Mouse (Mus musculus): ENCODE measurements around the gene Rap1a. TPM values are rescaled to one million over a fixed set of nuclear protein-coding genes. Genes with fewer than 3 reads are reported as not detected.

The Rap1a gene
- total and polyA plus RNA-seq, 3 experiments: 17.7 to 121 (median 97.7) TPM

DNA sequence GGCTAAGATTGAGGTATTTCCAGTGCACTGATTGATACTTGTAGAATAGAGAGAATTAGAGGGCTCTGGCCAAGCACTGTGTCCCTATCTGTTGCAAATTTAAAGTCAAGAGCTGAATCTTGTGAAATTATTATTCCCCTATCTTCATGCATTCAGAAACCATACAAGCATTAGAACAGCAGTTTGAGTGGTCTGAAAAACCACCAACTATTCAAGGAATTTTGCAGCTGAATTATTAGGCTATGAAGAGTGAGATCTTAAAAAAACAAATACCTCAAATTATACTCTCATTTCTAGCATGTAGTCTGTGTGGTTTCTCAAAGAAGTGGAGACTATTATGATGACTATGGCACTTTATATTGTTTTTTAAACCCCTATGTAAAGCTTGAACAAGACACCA, 65.9 kb downstream of the Rap1a start:
- H3K9me3 ChIP-seq (replicated peaks): no peaks in the 10 kb centered on the region
- peaks cover 76% of the 10 kb centered on the region for H3K36me3 ChIP-seq (replicated peaks)
- H3K27me3 ChIP-seq (ENCODE audit: insufficient read depth, low read length): no peaks in the 10 kb centered on the region
- no peaks in the 10 kb centered on the region for H3K4me1 ChIP-seq (ENCODE audit: insufficient read depth, low read depth, low read length)
- H3K4me3 ChIP-seq (ENCODE audit: low read depth, low read length): no peak overlapping the region
- ATAC-seq (ENCODE audit: extremely low read depth, insufficient number of reproducible peaks, low FRiP score, poor library complexity, severe bottlenecking) (no peak), DNase-seq (ENCODE audit: low spot score) (no peak)
- TF ChIP-seq GATA2 (IDR thresholded peaks at IDR 0.05; ENCODE audit: borderline replicate concordance, low read depth, low read length) (no peak), GATA1 (IDR thresholded peaks at IDR 0.05; ENCODE audit: borderline replicate concordance, low read length) (no peak), POLR2AphosphoS5 (IDR thresholded peaks at IDR 0.05; ENCODE audit: insufficient replicate concordance, low read depth, low read length) (no peak), TAL1 (conservative IDR thresholded peaks at IDR 0.05; ENCODE audit: low read depth, low read length) (no peak), CTCF (IDR thresholded peaks at IDR 0.05; ENCODE audit: low read depth, low read length) (no peak)

DNA sequence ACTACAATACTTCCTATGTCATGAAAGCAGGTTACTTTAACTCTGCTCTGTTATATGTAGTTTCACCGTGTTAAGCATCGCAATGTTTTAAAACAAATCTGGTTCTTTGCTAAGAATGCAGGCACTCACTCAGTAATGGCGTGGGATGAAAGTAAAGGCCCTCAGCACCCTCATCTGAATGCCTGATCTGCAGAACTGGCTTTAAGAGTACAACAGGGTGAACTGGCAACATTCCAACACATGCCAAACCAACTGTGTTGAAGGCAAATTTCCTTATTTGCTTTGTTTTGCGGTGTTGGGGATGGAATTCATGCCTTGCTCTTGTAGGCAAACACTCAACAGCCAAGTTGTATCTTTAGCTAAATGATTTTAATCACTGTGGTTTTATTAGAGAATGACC, 67.6 kb downstream of the Rap1a start:
- ATAC-seq (ENCODE audit: extremely low read depth, insufficient number of reproducible peaks, low FRiP score, poor library complexity, severe bottlenecking) (no peak), DNase-seq (ENCODE audit: low spot score) (no peak)
- no peak for TF ChIP-seq POLR2AphosphoS5 (IDR thresholded peaks at IDR 0.05; ENCODE audit: insufficient replicate concordance, low read depth, low read length)
- TF ChIP-seq GATA2 (IDR thresholded peaks at IDR 0.05; ENCODE audit: borderline replicate concordance, low read depth, low read length): no peak
- TF ChIP-seq CTCF (IDR thresholded peaks at IDR 0.05; ENCODE audit: low read depth, low read length): no peak
- TF ChIP-seq TAL1 (conservative IDR thresholded peaks at IDR 0.05; ENCODE audit: low read depth, low read length): no peak
- TF ChIP-seq GATA1 (IDR thresholded peaks at IDR 0.05; ENCODE audit: borderline replicate concordance, low read length): no peak
- H3K27me3 ChIP-seq (ENCODE audit: insufficient read depth, low read length): no peaks in the 10 kb centered on the region
- H3K4me1 ChIP-seq (ENCODE audit: insufficient read depth, low read depth, low read length): no peaks in the 10 kb centered on the region
- H3K36me3 ChIP-seq (replicated peaks): peaks cover 81% of the 10 kb centered on the region
- H3K4me3 ChIP-seq (ENCODE audit: low read depth, low read length): no peak overlapping the region
- H3K9me3 ChIP-seq (replicated peaks): no peaks in the 10 kb centered on the region

DNA sequence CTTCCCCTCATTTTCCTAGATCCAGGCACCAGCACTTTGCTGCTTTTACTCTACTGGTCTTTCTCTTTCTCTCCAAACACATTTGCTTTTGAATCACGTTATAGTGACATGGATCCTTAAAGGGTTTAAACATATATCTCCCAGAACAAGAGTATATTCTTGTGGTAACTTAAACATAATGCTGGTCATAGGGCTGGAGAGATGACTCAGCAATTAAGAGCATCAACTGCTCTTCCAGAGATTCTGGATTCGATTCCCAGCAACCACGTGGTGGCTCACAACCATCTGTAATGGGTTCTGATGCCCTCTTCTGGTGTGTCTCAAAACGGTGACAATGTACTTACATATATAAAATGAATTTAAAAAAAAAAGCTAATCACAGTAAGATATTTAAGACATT, 68.8 kb downstream of the Rap1a start:
- peaks cover 76% of the 10 kb centered on the region for H3K36me3 ChIP-seq (replicated peaks)
- ATAC-seq (ENCODE audit: extremely low read depth, insufficient number of reproducible peaks, low FRiP score, poor library complexity, severe bottlenecking): no peak
- no peak for TF ChIP-seq TAL1 (conservative IDR thresholded peaks at IDR 0.05; ENCODE audit: low read depth, low read length)
- TF ChIP-seq GATA1 (IDR thresholded peaks at IDR 0.05; ENCODE audit: borderline replicate concordance, low read length): no peak
- no peak for TF ChIP-seq CTCF (IDR thresholded peaks at IDR 0.05; ENCODE audit: low read depth, low read length)
- no peak for TF ChIP-seq GATA2 (IDR thresholded peaks at IDR 0.05; ENCODE audit: borderline replicate concordance, low read depth, low read length)
- no peak for TF ChIP-seq POLR2AphosphoS5 (IDR thresholded peaks at IDR 0.05; ENCODE audit: insufficient replicate concordance, low read depth, low read length)

DNA sequence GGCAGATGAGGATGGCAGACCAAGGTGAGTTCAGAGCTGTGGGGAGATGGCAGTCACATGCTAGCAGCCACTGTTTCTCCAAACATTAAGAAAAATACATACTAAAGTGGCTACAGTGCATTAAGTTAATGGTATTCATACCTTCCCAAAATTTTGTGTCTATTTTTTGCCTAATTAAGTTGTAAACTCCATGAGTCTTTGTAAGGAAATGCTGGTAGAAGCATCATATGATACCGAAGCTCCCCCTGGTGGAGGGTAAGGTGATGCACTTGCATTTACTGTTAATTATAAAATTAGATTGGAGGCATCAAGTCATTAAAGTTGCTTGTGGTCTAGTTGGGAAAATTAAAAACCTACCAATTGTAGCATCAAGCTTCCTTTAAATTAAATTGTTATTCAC, 75.1 kb downstream of the Rap1a start:
- Histone ChIP-seq H3K4me3 (ENCODE audit: low read depth, low read length) (no peak overlapping the region), H3K4me1 (ENCODE audit: insufficient read depth, low read depth, low read length) (no peaks in the 10 kb centered on the region), H3K36me3 (replicated peaks) (peaks cover 74% of the 10 kb centered on the region), H3K27me3 (ENCODE audit: insufficient read depth, low read length) (no peaks in the 10 kb centered on the region), H3K9me3 (replicated peaks) (no peaks in the 10 kb centered on the region)
- ATAC-seq (ENCODE audit: extremely low read depth, insufficient number of reproducible peaks, low FRiP score, poor library complexity, severe bottlenecking) (no peak; the same call in 1 of the 2 replicates), DNase-seq (ENCODE audit: low spot score) (no peak)
- TF ChIP-seq CTCF (IDR thresholded peaks at IDR 0.05; ENCODE audit: low read depth, low read length) (peak; percentile 48; the same call in 1 of the 2 replicates), GATA2 (IDR thresholded peaks at IDR 0.05; ENCODE audit: borderline replicate concordance, low read depth, low read length) (no peak), GATA1 (IDR thresholded peaks at IDR 0.05; ENCODE audit: borderline replicate concordance, low read length) (no peak), TAL1 (conservative IDR thresholded peaks at IDR 0.05; ENCODE audit: low read depth, low read length) (no peak), POLR2AphosphoS5 (IDR thresholded peaks at IDR 0.05; ENCODE audit: insufficient replicate concordance, low read depth, low read length) (no peak)

More for the DNA sequence above, 68.8 kb downstream of the Rap1a start:
- Histone ChIP-seq H3K4me1 (ENCODE audit: insufficient read depth, low read depth, low read length) (no peaks in the 10 kb centered on the region), H3K27me3 (ENCODE audit: insufficient read depth, low read length) (no peaks in the 10 kb centered on the region), H3K9me3 (replicated peaks) (no peaks in the 10 kb centered on the region), H3K4me3 (ENCODE audit: low read depth, low read length) (no peak overlapping the region)
- no peak for DNase-seq (ENCODE audit: low spot score)

DNA sequence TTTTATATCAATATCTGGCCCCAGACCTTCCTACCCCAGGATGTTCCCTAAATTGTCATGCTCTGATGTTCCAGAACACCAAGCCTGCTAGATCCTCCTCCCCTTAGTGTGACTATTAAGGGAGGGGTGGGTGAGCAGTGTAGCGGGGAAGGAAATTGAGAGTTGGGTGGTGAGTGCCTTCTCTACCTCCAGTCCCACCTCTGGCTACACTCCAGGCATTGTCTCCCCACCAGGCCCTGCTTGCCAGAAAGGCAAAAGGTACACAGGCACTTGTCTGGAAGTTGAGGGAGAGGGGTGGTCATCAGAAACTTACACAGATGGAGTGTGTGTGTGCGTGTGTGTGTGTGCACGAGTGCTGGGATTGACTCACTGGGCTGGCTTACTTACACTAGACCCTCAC, 78.6 kb downstream of the Rap1a start:
- Histone ChIP-seq H3K9me3 (replicated peaks) (no peaks in the 10 kb centered on the region), H3K4me1 (ENCODE audit: insufficient read depth, low read depth, low read length) (peaks cover 8% of the 10 kb centered on the region), H3K4me3 (ENCODE audit: low read depth, low read length) (no peak overlapping the region), H3K27me3 (ENCODE audit: insufficient read depth, low read length) (no peaks in the 10 kb centered on the region), H3K36me3 (replicated peaks) (peaks cover 74% of the 10 kb centered on the region)
- DNase-seq (ENCODE audit: low spot score): no peak
- no peak for ATAC-seq (ENCODE audit: extremely low read depth, insufficient number of reproducible peaks, low FRiP score, poor library complexity, severe bottlenecking)
- no peak for TF ChIP-seq POLR2AphosphoS5 (IDR thresholded peaks at IDR 0.05; ENCODE audit: insufficient replicate concordance, low read depth, low read length)
- TF ChIP-seq TAL1 (conservative IDR thresholded peaks at IDR 0.05; ENCODE audit: low read depth, low read length): no peak
- no peak for TF ChIP-seq CTCF (IDR thresholded peaks at IDR 0.05; ENCODE audit: low read depth, low read length)
- TF ChIP-seq GATA1 (IDR thresholded peaks at IDR 0.05; ENCODE audit: borderline replicate concordance, low read length): no peak
- no peak for TF ChIP-seq GATA2 (IDR thresholded peaks at IDR 0.05; ENCODE audit: borderline replicate concordance, low read depth, low read length)

DNA sequence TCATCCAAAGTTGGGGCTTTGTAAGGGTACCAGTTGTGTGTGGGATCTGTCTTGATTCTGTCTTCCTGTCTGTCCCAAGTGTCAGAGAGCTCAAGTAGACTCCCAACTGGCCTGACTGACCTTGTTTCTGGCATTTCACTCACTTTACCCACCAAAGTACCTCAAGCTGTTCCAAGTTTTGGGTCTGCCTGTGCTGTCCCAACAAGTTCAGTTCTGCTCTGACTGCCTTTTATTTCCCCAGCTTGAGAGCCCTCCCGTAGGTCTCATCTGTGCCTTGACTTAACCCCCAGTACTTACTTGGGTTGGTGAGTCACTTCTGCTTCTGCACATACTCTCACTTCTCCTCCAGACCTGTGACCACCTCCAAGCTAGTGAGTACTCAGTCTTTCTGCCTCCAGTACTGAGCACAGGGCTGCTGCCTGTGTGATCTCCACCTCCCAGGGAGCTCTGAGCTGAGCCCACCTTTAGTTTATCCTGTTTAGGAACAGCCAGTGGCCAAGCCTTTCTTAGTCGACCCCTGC, 79.4 kb downstream of the Rap1a start:
- Histone ChIP-seq H3K36me3 (replicated peaks) (peaks cover 75% of the 10 kb centered on the region), H3K4me3 (ENCODE audit: low read depth, low read length) (no peak overlapping the region), H3K4me1 (ENCODE audit: insufficient read depth, low read depth, low read length) (peaks cover 10% of the 10 kb centered on the region), H3K9me3 (replicated peaks) (no peaks in the 10 kb centered on the region), H3K27me3 (ENCODE audit: insufficient read depth, low read length) (no peaks in the 10 kb centered on the region)
- ATAC-seq (ENCODE audit: extremely low read depth, insufficient number of reproducible peaks, low FRiP score, poor library complexity, severe bottlenecking) (no peak), DNase-seq (ENCODE audit: low spot score) (no peak)
- TF ChIP-seq CTCF (IDR thresholded peaks at IDR 0.05; ENCODE audit: low read depth, low read length) (no peak), GATA1 (IDR thresholded peaks at IDR 0.05; ENCODE audit: borderline replicate concordance, low read length) (no peak), GATA2 (IDR thresholded peaks at IDR 0.05; ENCODE audit: borderline replicate concordance, low read depth, low read length) (no peak), POLR2AphosphoS5 (IDR thresholded peaks at IDR 0.05; ENCODE audit: insufficient replicate concordance, low read depth, low read length) (no peak), TAL1 (conservative IDR thresholded peaks at IDR 0.05; ENCODE audit: low read depth, low read length) (no peak)
